Mouse (Mus musculus) MEL (cell line): Measurements from ENCODE around the gene Crebzf.

Experiments
- CHD2 ChIP-seq: IDR thresholded peaks from 2 replicates; pipeline ENCODE4 v1.6.1; 2011; ENCODE audit warnings: low read length, improper control_type of control experiment
- CTCF ChIP-seq, 3 experiments: IDR thresholded peaks in 2 of 3; conservative IDR thresholded peaks in 1 of 3; 2 replicates each; pipeline ENCODE4 v1.5.1; 2011 to 2012; ENCODE audit warnings: low read length in 3 of 3, low read depth in 2 of 3, mild to moderate bottlenecking in 2 of 3, improper control_type of control experiment in 1 of 3, inconsistent platforms in 1 of 3, mixed read lengths in 1 of 3, moderate library complexity in 1 of 3; ENCODE audit not compliant: control insufficient read depth in 1 of 3, insufficient read depth in 1 of 3, poor library complexity in 1 of 3, severe bottlenecking in 1 of 3
- EP300 ChIP-seq, 2 experiments: IDR thresholded peaks; 2 replicates each; pipeline ENCODE4 v1.6.1; 2011; ENCODE audit warnings: improper control_type of control experiment in 2 of 2, low read length in 2 of 2, low read depth in 1 of 2, mild to moderate bottlenecking in 1 of 2
- MAX ChIP-seq: IDR thresholded peaks from 2 replicates; pipeline ENCODE4 v1.6.1; 2011; ENCODE audit warnings: low read length, improper control_type of control experiment
- MXI1 ChIP-seq: IDR thresholded peaks from 2 replicates; pipeline ENCODE4 v1.6.1; 2011; ENCODE audit warnings: mild to moderate bottlenecking, low read depth, low read length, improper control_type of control experiment
- POLR2A ChIP-seq, 2 experiments: IDR thresholded peaks; 2 replicates each; pipeline ENCODE4 v1.6.1; 2011 to 2012; ENCODE audit warnings: low read length in 2 of 2, mild to moderate bottlenecking in 2 of 2, control low read depth in 1 of 2, improper control_type of control experiment in 1 of 2, low read depth in 1 of 2, moderate library complexity in 1 of 2; ENCODE audit not compliant: control insufficient read depth in 1 of 2, insufficient read depth in 1 of 2, poor library complexity in 1 of 2
- SMC3 ChIP-seq: IDR thresholded peaks from 2 replicates; pipeline ENCODE4 v1.6.1; 2011; ENCODE audit warnings: low read depth, low read length, improper control_type of control experiment
- ZMIZ1 ChIP-seq: IDR thresholded peaks from 2 replicates; pipeline ENCODE4 v1.6.1; 2012; ENCODE audit warnings: low read depth, mild to moderate bottlenecking, inconsistent platforms, low read length, improper control_type of control experiment, moderate library complexity
- ZNF384 ChIP-seq: IDR thresholded peaks from 2 replicates; pipeline ENCODE4 v1.6.1; 2012; ENCODE audit warnings: low read depth, mild to moderate bottlenecking, inconsistent platforms, low read length, improper control_type of control experiment

- TF ChIP-seq MAX (no peak), POLR2A (IDR thresholded peaks at IDR 0.05; ENCODE audit: control insufficient read depth in 1 of 2, insufficient read depth in 1 of 2, low read depth in 1 of 2, low read length in 2 of 2, poor library complexity in 1 of 2) (no peak), CTCF (IDR thresholded peaks at IDR 0.05 in 2 of 3, conservative IDR thresholded peaks at IDR 0.05 in 1 of 3; ENCODE audit: control insufficient read depth in 1 of 3, insufficient read depth in 1 of 3, low read depth in 2 of 3, low read length in 3 of 3, poor library complexity in 1 of 3, severe bottlenecking in 1 of 3) (no peak), CHD2 (no peak), SMC3 (no peak), ZMIZ1 (no peak), ZNF384 (no peak), EP300 (IDR thresholded peaks at IDR 0.05; ENCODE audit: low read depth in 1 of 2, low read length in 2 of 2) (no peak), MXI1 (no peak)
Measured at GRCm38 (mm10) chr7:90473511-90473910, 31.0 kb downstream of the Crebzf start.
